8 mouse cellular contexts compared by ENCODE assay signal in the genomic region with DNA sequence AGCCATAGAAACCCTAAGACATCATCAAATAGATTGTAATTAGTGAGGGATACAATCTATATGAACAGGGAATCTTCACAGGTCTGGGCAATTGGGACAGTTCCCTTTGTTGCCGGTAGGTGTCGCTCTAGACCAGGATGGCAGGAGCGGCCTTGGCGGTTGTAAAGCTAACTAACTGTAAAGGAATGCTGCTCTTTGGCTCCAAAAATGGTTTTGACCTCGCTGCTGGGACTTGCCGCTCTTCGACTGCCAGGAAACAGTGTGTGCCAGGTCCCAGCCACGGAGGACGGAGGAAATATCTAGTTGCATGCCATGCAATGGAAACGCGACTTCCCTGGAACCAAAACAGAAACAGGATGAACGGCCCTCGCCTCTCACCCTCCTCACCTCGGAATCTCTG. TPM values are rescaled to one million over a fixed set of nuclear protein-coding genes. Genes with fewer than 3 reads are reported as not detected.
DNase-seq lines count a peak whose midpoint lies in the region; ATAC-seq and TF ChIP-seq lines count a peak whose summit lies in the region.

No protein-coding gene starts in this region.

- H3K9me3 ChIP-seq in MEL (replicated peaks; ENCODE audit: insufficient read depth, low read length), result no peaks in the 10 kb centered on the region

- peak; percentile 68 to 86 for ATAC-seq in hematopoietic stem cell, adult 5-6 weeks (replicated peaks in 1 of 2; ENCODE audit: insufficient read depth in 1 of 2, low FRiP score in 2 of 2, low TSS enrichment in 1 of 2, low read depth in 1 of 2, poor library complexity in 2 of 2, severe bottlenecking in 2 of 2)

- H3K27me3 ChIP-seq in MEL (ENCODE audit: control insufficient read depth in 1 of 2, insufficient read depth in 2 of 2, low read length in 2 of 2), result no peaks in the 10 kb centered on the region

- TF ChIP-seq EP300 in MEL (IDR thresholded peaks at IDR 0.05; ENCODE audit: low read depth in 1 of 2, low read length in 2 of 2), result no peak

- peak; percentile 90 for DNase-seq in MEL (ENCODE audit: low read depth, low spot score)
- peak; percentile 87 to 92 for DNase-seq in cerebellum, adult 18-20 months
- peak; percentile 79 for DNase-seq in forelimb bud, embryonic 11.5 days (ENCODE audit: low read depth, low spot score)
- DNase-seq in layer of hippocampus, adult 9-11 months, result peak; percentile 55
- DNase-seq in lung, postnatal 14 days, result peak; percentile 88
- peak; percentile 79 for DNase-seq in right cerebral cortex, adult 18-20 months
- peak; percentile 63 for DNase-seq in urinary bladder, postnatal 10 days (ENCODE audit: low spot score)

- peak; percentile 100 for TF ChIP-seq RAD21 in MEL (IDR thresholded peaks at IDR 0.05; ENCODE audit: low read depth, low read length)

- H3K27ac ChIP-seq in MEL (ENCODE audit: control insufficient read depth, low read depth, low read length), result no peak overlapping the region

- H3K9ac ChIP-seq in MEL (ENCODE audit: control insufficient read depth, low read depth, low read length, poor library complexity, severe bottlenecking), result peak overlapping the region; percentile 62

- peaks cover 0 to 6% of the 10 kb centered on the region in 2 experiments; a peak in 2 of 4 replicates for H3K36me3 ChIP-seq in MEL (ENCODE audit: control insufficient read depth in 1 of 2, insufficient read depth in 2 of 2, low read length in 2 of 2)

- TF ChIP-seq CTCF in MEL (IDR thresholded peaks at IDR 0.05 in 2 of 3, conservative IDR thresholded peaks at IDR 0.05 in 1 of 3; ENCODE audit: control insufficient read depth in 1 of 3, insufficient read depth in 1 of 3, low read depth in 2 of 3, low read length in 3 of 3, poor library complexity in 1 of 3, severe bottlenecking in 1 of 3), result peak; percentile 99 to 100 (median 100)

- H3K4me1 ChIP-seq in MEL (ENCODE audit: control insufficient read depth in 1 of 2, insufficient read depth in 2 of 2, low read length in 2 of 2), result peaks cover 2 to 12% of the 10 kb centered on the region in 2 experiments; a peak in 3 of 4 replicates

- H3K79me2 ChIP-seq in MEL (ENCODE audit: control insufficient read depth, insufficient read depth, low read length, poor library complexity), result no peaks in the 10 kb centered on the region

- H3K4me3 ChIP-seq in MEL (ENCODE audit: control insufficient read depth in 1 of 2, insufficient read depth in 1 of 2, low read depth in 2 of 2, low read length in 2 of 2), result peak overlapping the region in 1 of 2 experiments; percentile 41; a peak in 2 of 4 replicates

- no peak for TF ChIP-seq POLR2A in MEL (IDR thresholded peaks at IDR 0.05; ENCODE audit: control insufficient read depth in 1 of 2, insufficient read depth in 1 of 2, low read depth in 1 of 2, low read length in 2 of 2, poor library complexity in 1 of 2)

TF ChIP-seq in MEL, 35 proteins besides CTCF, POLR2A, EP300 and RAD21:
- no peak for TF ChIP-seq MEF2A (IDR thresholded peaks at IDR 0.05; ENCODE audit: extremely low read depth, insufficient replicate concordance, low read depth, low read length, poor library complexity, severe bottlenecking)
- peak; percentile 47; the same call in 1 of the 2 replicates for TF ChIP-seq MXI1 (IDR thresholded peaks at IDR 0.05; ENCODE audit: low read depth, low read length)
- no peak for TF ChIP-seq TCF12 (IDR thresholded peaks at IDR 0.05; ENCODE audit: low read depth, low read length)
- TF ChIP-seq POLR2AphosphoS5 (IDR thresholded peaks at IDR 0.05; ENCODE audit: borderline replicate concordance, low read depth, low read length), result no peak
- peak; percentile 98 for TF ChIP-seq ZC3H11A (IDR thresholded peaks at IDR 0.05; ENCODE audit: low read depth, low read length)
- TF ChIP-seq MAX (IDR thresholded peaks at IDR 0.05; ENCODE audit: low read length), result no peak
- peak; percentile 59; the same call in 1 of the 2 replicates for TF ChIP-seq MYB (IDR thresholded peaks at IDR 0.05; ENCODE audit: low read depth, low read length)
- TF ChIP-seq UBTF (IDR thresholded peaks at IDR 0.05; ENCODE audit: borderline replicate concordance, insufficient read depth, low read depth, low read length), result no peak
- TF ChIP-seq MYC (IDR thresholded peaks at IDR 0.05; ENCODE audit: low read depth, low read length), result no peak
- TF ChIP-seq MAZ (IDR thresholded peaks at IDR 0.05; ENCODE audit: low read depth, low read length), result no peak
- no peak for TF ChIP-seq RCOR1 (IDR thresholded peaks at IDR 0.05; ENCODE audit: low read depth, low read length)
- TF ChIP-seq JUND (IDR thresholded peaks at IDR 0.05; ENCODE audit: low read depth, low read length), result no peak; the same call in 1 of the 2 replicates
- TF ChIP-seq ZNF384 (IDR thresholded peaks at IDR 0.05; ENCODE audit: low read depth, low read length), result no peak
- TF ChIP-seq SMC3 (IDR thresholded peaks at IDR 0.05; ENCODE audit: low read depth, low read length), result peak; percentile 98
- no peak for TF ChIP-seq KAT2A (conservative IDR thresholded peaks at IDR 0.05; ENCODE audit: low read depth, low read length)
- no peak for TF ChIP-seq NELFE (IDR thresholded peaks at IDR 0.05; ENCODE audit: low read depth, low read length)
- TF ChIP-seq ELF1 (IDR thresholded peaks at IDR 0.05; ENCODE audit: low read depth, low read length), result no peak
- TF ChIP-seq POLR2AphosphoS2 (IDR thresholded peaks at IDR 0.05; ENCODE audit: low read length), result no peak
- no peak for TF ChIP-seq USF2 (IDR thresholded peaks at IDR 0.05; ENCODE audit: borderline replicate concordance in 1 of 2, insufficient read depth in 1 of 2, low read depth in 1 of 2, low read length in 2 of 2)
- no peak for TF ChIP-seq USF1 (IDR thresholded peaks at IDR 0.05; ENCODE audit: low read depth, low read length)
- no peak for TF ChIP-seq CHD2 (IDR thresholded peaks at IDR 0.05; ENCODE audit: low read length)
- TF ChIP-seq TAL1 (IDR thresholded peaks at IDR 0.05; ENCODE audit: low read length), result no peak
- TF ChIP-seq NRF1 (IDR thresholded peaks at IDR 0.05; ENCODE audit: insufficient read depth, low read depth, low read length, poor library complexity, severe bottlenecking), result no peak
- TF ChIP-seq ZKSCAN1 (IDR thresholded peaks at IDR 0.05; ENCODE audit: low read depth, low read length), result no peak
- no peak for TF ChIP-seq BHLHE40 (IDR thresholded peaks at IDR 0.05; ENCODE audit: borderline replicate concordance, low read depth, low read length)
- TF ChIP-seq TBP (IDR thresholded peaks at IDR 0.05; ENCODE audit: low read depth, low read length), result peak; percentile 62; the same call in 1 of the 2 replicates
- no peak for TF ChIP-seq GATA1 (IDR thresholded peaks at IDR 0.05; ENCODE audit: low read depth, low read length)
- TF ChIP-seq ETS1 (IDR thresholded peaks at IDR 0.05; ENCODE audit: low read depth, low read length), result no peak
- TF ChIP-seq SIN3A (IDR thresholded peaks at IDR 0.05; ENCODE audit: low read length), result peak; percentile 84
- no peak for TF ChIP-seq GABPA (IDR thresholded peaks at IDR 0.05; ENCODE audit: low read depth, low read length)
- TF ChIP-seq HCFC1 (IDR thresholded peaks at IDR 0.05; ENCODE audit: low read depth, low read length), result peak; percentile 59
- TF ChIP-seq CHD1 (IDR thresholded peaks at IDR 0.05; ENCODE audit: low read depth, low read length), result no peak
- TF ChIP-seq MAFK (IDR thresholded peaks at IDR 0.05; ENCODE audit: borderline replicate concordance, low read depth, low read length), result no peak
- TF ChIP-seq E2F4 (IDR thresholded peaks at IDR 0.05; ENCODE audit: borderline replicate concordance, low read depth, low read length), result no peak
- TF ChIP-seq ZMIZ1 (IDR thresholded peaks at IDR 0.05; ENCODE audit: low read depth, low read length), result no peak

RNA-seq across cellular contexts. Expression of a gene that starts 14.2 kb away (rescaled TPM):
- total RNA-seq in MEL (2012; rRNA removed), result 75.3 and 93.2 TPM in 2 replicates
- polyA plus RNA-seq in MEL (2012; ENCODE audit: insufficient read depth in 1 of 2, insufficient read length in 2 of 2, low read depth in 1 of 2, low replicate concordance in 2 of 2, missing spikeins in 1 of 2), result 100 to 1,000 TPM in 1 of 2 experiments, not detected in 1; 261 TPM
- total RNA-seq in hematopoietic stem cell, adult 5-6 weeks (2017), result 38.1 and 93.3 TPM in 2 replicates

RNA-seq across cellular contexts. Expression of a gene that starts 42.6 kb away (rescaled TPM):
- 23.2 and 26.2 TPM in 2 replicates for total RNA-seq in MEL (2012; rRNA removed)
- polyA plus RNA-seq in MEL (2012; ENCODE audit: insufficient read depth in 1 of 2, insufficient read length in 2 of 2, low read depth in 1 of 2, low replicate concordance in 2 of 2, missing spikeins in 1 of 2), result 10 to 100 TPM; 38.9 to 64.4 TPM
- 10.9 and 33.5 TPM in 2 replicates for total RNA-seq in hematopoietic stem cell, adult 5-6 weeks (2017)
